8 mouse cellular contexts compared by ENCODE assay signal in genomic region chr19:60837747-60838146, GRCm38 (mm10). TPM values are rescaled to one million over a fixed set of nuclear protein-coding genes. Genes with fewer than 3 reads are reported as not detected.
DNase-seq lines count a peak whose midpoint lies in the region; ATAC-seq and TF ChIP-seq lines count a peak whose summit lies in the region.

No protein-coding gene starts in this region.

- no peaks in the 10 kb centered on the region for H3K79me2 ChIP-seq in heart, adult 2 months (replicated peaks; ENCODE audit: control insufficient read depth, insufficient read depth, low read length)

- H3K36me3 ChIP-seq in heart, adult 2 months (ENCODE audit: control insufficient read depth, insufficient read depth, low read length), result peaks cover 2% of the 10 kb centered on the region; the same call in 1 of the 2 replicates
- H3K36me3 ChIP-seq in forebrain, embryonic 14.5 days (ENCODE audit: control insufficient read depth, insufficient read depth, low read length), result peaks cover 61% of the 10 kb centered on the region
- peaks cover 77% of the 10 kb centered on the region for H3K36me3 ChIP-seq in midbrain, embryonic 14.5 days (ENCODE audit: control insufficient read depth, insufficient read depth, low read length)

- no peak overlapping the region for H3K4me2 ChIP-seq in forebrain, embryonic 14.5 days (ENCODE audit: low read length)
- H3K4me2 ChIP-seq in midbrain, embryonic 14.5 days (ENCODE audit: low read length), result no peak overlapping the region

- no peaks in the 10 kb centered on the region for H3K4me1 ChIP-seq in heart, adult 2 months (ENCODE audit: control insufficient read depth, insufficient read depth, low read length)
- no peaks in the 10 kb centered on the region for H3K4me1 ChIP-seq in forebrain, embryonic 14.5 days (ENCODE audit: control insufficient read depth, insufficient read depth, low read length)
- no peaks in the 10 kb centered on the region for H3K4me1 ChIP-seq in midbrain, embryonic 14.5 days (ENCODE audit: control insufficient read depth, insufficient read depth, low read length)

- WGBS in heart, adult 2 months, result 32% methylated on average over 1 of the region's 1 CpGs
- WGBS in forebrain, embryonic 14.5 days, result 84% methylated on average over 1 of the region's 1 CpGs
- 86% methylated on average over 1 of the region's 1 CpGs for WGBS in midbrain, embryonic 14.5 days

- intact Hi-C loops in heart, adult 2 months (cut with DNase I), result loop anchor here (2.0 kb wide), 1 partner anchor 259 kb away; no protein-coding TSS in a partner anchor
- intact Hi-C loops in heart, postnatal 25 days (cut with DNase I), result loop anchor here (2.0 kb wide), 1 partner anchor 247 kb away; no protein-coding TSS in a partner anchor
- intact Hi-C loops in left cerebral cortex, postnatal 25 days (cut with DNase I), result no loop called here

- H3K4me3 ChIP-seq in heart, adult 2 months, result no peak overlapping the region
- H3K4me3 ChIP-seq in forebrain, embryonic 14.5 days (ENCODE audit: low read depth, low read length), result no peak overlapping the region
- no peak overlapping the region for H3K4me3 ChIP-seq in midbrain, embryonic 14.5 days (replicated peaks; ENCODE audit: low read depth, low read length)

- peak; percentile 80 for TF ChIP-seq CTCF in heart, adult 2 months (IDR thresholded peaks at IDR 0.05)

- peak; percentile 71 for ATAC-seq in forebrain, embryonic 14.5 days
- ATAC-seq in inflammation-experienced regulatory T-cells, adult 6 months, result peak; percentile 87
- ATAC-seq in midbrain, embryonic 14.5 days (ENCODE audit: low FRiP score, low TSS enrichment), result no peak

- no peaks in the 10 kb centered on the region for H3K27me3 ChIP-seq in heart, adult 2 months (ENCODE audit: control insufficient read depth, insufficient read depth, low read length)
- H3K27me3 ChIP-seq in forebrain, embryonic 14.5 days (replicated peaks; ENCODE audit: control insufficient read depth, insufficient read depth, low read length), result no peaks in the 10 kb centered on the region
- H3K27me3 ChIP-seq in midbrain, embryonic 14.5 days (ENCODE audit: control insufficient read depth, insufficient read depth, low read length), result no peaks in the 10 kb centered on the region

- H3K27ac ChIP-seq in heart, adult 2 months, result no peak overlapping the region
- H3K27ac ChIP-seq in forebrain, embryonic 14.5 days (ENCODE audit: low read depth, low read length), result no peak overlapping the region
- no peak overlapping the region for H3K27ac ChIP-seq in midbrain, embryonic 14.5 days (replicated peaks; ENCODE audit: low read depth, low read length)

- H3K9me3 ChIP-seq in forebrain, embryonic 14.5 days (replicated peaks; ENCODE audit: control insufficient read depth, low read length), result no peaks in the 10 kb centered on the region
- H3K9me3 ChIP-seq in midbrain, embryonic 14.5 days (ENCODE audit: control insufficient read depth, low read length), result no peaks in the 10 kb centered on the region

- H3K9ac ChIP-seq in heart, adult 2 months (ENCODE audit: low read depth, low read length), result no peak overlapping the region
- H3K9ac ChIP-seq in forebrain, embryonic 14.5 days (ENCODE audit: low read length), result no peak overlapping the region
- no peak overlapping the region for H3K9ac ChIP-seq in midbrain, embryonic 14.5 days (replicated peaks; ENCODE audit: low read length)

- no peak for TF ChIP-seq POLR2A in heart, adult 2 months (IDR thresholded peaks at IDR 0.05; ENCODE audit: insufficient read depth, low read depth, low read length)

- DNase-seq in heart, adult 2 months, result peak; percentile 54 to 64
- DNase-seq in heart, postnatal 25 days (ENCODE audit: low spot score), result no peak
- DNase-seq in c-Kit-positive CD71-positive TER-119-negative erythroid progenitor cells, embryonic 14.5 days (ENCODE audit: low read depth), result peak; percentile 78
- DNase-seq in forebrain, embryonic 14.5 days (ENCODE audit: low spot score), result peak; percentile 84
- DNase-seq in left cerebral cortex, postnatal 25 days (ENCODE audit: low spot score in 2 of 2), result peak; percentile 42
- peak; percentile 88 for DNase-seq in midbrain, embryonic 14.5 days
- DNase-seq in spleen, postnatal 36 days (ENCODE audit: low spot score in 2 of 2), result peak; percentile 65 to 73

- TF ChIP-seq EP300 in heart, adult 2 months (IDR thresholded peaks at IDR 0.05; ENCODE audit: insufficient read depth, low read depth, low read length), result 0 out of 2 replicates have a peak, but pooled peaks have one; percentile 40

RNA-seq across cellular contexts. Expression of gene Sfxn4, which starts 23.5 kb away (rescaled TPM):
- total RNA-seq in heart, adult 2 months (2021), result 1 to 10 TPM; 6.9 to 8.7 TPM
- polyA plus RNA-seq in heart, adult 2 months (2012; rRNA removed), result 2.1 and 5.4 TPM in 2 replicates
- total RNA-seq in heart, postnatal 25 days (2021), result 1 to 10 TPM; 6.5 to 7.7 TPM
- polyA plus RNA-seq in forebrain, embryonic 14.5 days (2014; fragmentation: Nextera tagmentation; extraction: Ambion mirVana), result 10.7 and 11.0 TPM in 2 replicates
- polyA plus RNA-seq in inflammation-experienced regulatory T-cells, adult 6 months (2017; shearing (Covaris generic)), result 1 to 10 TPM; 3.8 to 9.3 (median 6.0) TPM
- total RNA-seq in left cerebral cortex, postnatal 25 days (2021), result 10 to 100 TPM; 12.7 to 13.7 TPM
- 10.8 and 12.9 TPM in 2 replicates for polyA plus RNA-seq in midbrain, embryonic 14.5 days (2014; fragmentation: Nextera tagmentation; extraction: Ambion mirVana)

RNA-seq across cellular contexts. Expression of gene Fam45a, which starts 26.4 kb away (rescaled TPM):
- total RNA-seq in heart, adult 2 months (2021), result 10 to 100 TPM; 17.4 to 18.9 TPM
- polyA plus RNA-seq in heart, adult 2 months (2012; rRNA removed), result 8.7 and 15.6 TPM in 2 replicates
- 10 to 100 TPM; 15.5 to 17.6 TPM for total RNA-seq in heart, postnatal 25 days (2021)
- polyA plus RNA-seq in forebrain, embryonic 14.5 days (2014; fragmentation: Nextera tagmentation; extraction: Ambion mirVana), result 49.7 and 54.1 TPM in 2 replicates
- polyA plus RNA-seq in inflammation-experienced regulatory T-cells, adult 6 months (2017; shearing (Covaris generic)), result 10 to 100 TPM; 55.3 to 62.1 (median 61.5) TPM
- total RNA-seq in left cerebral cortex, postnatal 25 days (2021), result 10 to 100 TPM; 36.9 to 39.4 TPM
- 48.4 and 52.5 TPM in 2 replicates for polyA plus RNA-seq in midbrain, embryonic 14.5 days (2014; fragmentation: Nextera tagmentation; extraction: Ambion mirVana)

RNA-seq across cellular contexts. Expression of gene Prdx3, which starts 36.6 kb away (rescaled TPM):
- 100 to 1,000 TPM; 353 to 407 TPM for total RNA-seq in heart, adult 2 months (2021)
- polyA plus RNA-seq in heart, adult 2 months (2012; rRNA removed), result 450 and 687 TPM in 2 replicates
- total RNA-seq in heart, postnatal 25 days (2021), result 100 to 1,000 TPM; 362 to 371 TPM
- 89.7 and 103 TPM in 2 replicates for polyA plus RNA-seq in forebrain, embryonic 14.5 days (2014; fragmentation: Nextera tagmentation; extraction: Ambion mirVana)
- 100 to 1,000 TPM; 118 to 143 (median 121) TPM for polyA plus RNA-seq in inflammation-experienced regulatory T-cells, adult 6 months (2017; shearing (Covaris generic))
- 10 to 100 TPM; 69.0 to 71.2 TPM for total RNA-seq in left cerebral cortex, postnatal 25 days (2021)
- 105 and 107 TPM in 2 replicates for polyA plus RNA-seq in midbrain, embryonic 14.5 days (2014; fragmentation: Nextera tagmentation; extraction: Ambion mirVana)

RNA-seq across cellular contexts. Expression of gene Eif3a, which starts 47.3 kb away (rescaled TPM):
- total RNA-seq in heart, adult 2 months (2021), result 100 to 1,000 TPM in 1 of 2 experiments, 10 to 100 TPM in 1; 95.4 to 105 TPM
- 24.0 and 53.1 TPM in 2 replicates for polyA plus RNA-seq in heart, adult 2 months (2012; rRNA removed)
- total RNA-seq in heart, postnatal 25 days (2021), result 100 to 1,000 TPM; 103 to 106 TPM
- 107 and 115 TPM in 2 replicates for polyA plus RNA-seq in forebrain, embryonic 14.5 days (2014; fragmentation: Nextera tagmentation; extraction: Ambion mirVana)
- polyA plus RNA-seq in inflammation-experienced regulatory T-cells, adult 6 months (2017; shearing (Covaris generic)), result 100 to 1,000 TPM; 117 to 136 (median 120) TPM
- 10 to 100 TPM; 93.2 to 97.1 TPM for total RNA-seq in left cerebral cortex, postnatal 25 days (2021)
- 122 and 140 TPM in 2 replicates for polyA plus RNA-seq in midbrain, embryonic 14.5 days (2014; fragmentation: Nextera tagmentation; extraction: Ambion mirVana)

RNA-seq across cellular contexts. Expression of gene Grk5, which starts 51.8 kb away (rescaled TPM):
- 10 to 100 TPM; 25.1 to 32.4 TPM for total RNA-seq in heart, adult 2 months (2021)
- polyA plus RNA-seq in heart, adult 2 months (2012; rRNA removed), result 4.1 and 9.3 TPM in 2 replicates
- 10 to 100 TPM; 20.6 to 25.6 TPM for total RNA-seq in heart, postnatal 25 days (2021)
- 2.0 and 2.7 TPM in 2 replicates for polyA plus RNA-seq in forebrain, embryonic 14.5 days (2014; fragmentation: Nextera tagmentation; extraction: Ambion mirVana)
- polyA plus RNA-seq in inflammation-experienced regulatory T-cells, adult 6 months (2017; shearing (Covaris generic)), result 1 to 10 TPM; 2.3 to 4.8 (median 2.4) TPM
- total RNA-seq in left cerebral cortex, postnatal 25 days (2021), result 10 to 100 TPM; 14.4 to 14.8 TPM
- 3.6 and 3.7 TPM in 2 replicates for polyA plus RNA-seq in midbrain, embryonic 14.5 days (2014; fragmentation: Nextera tagmentation; extraction: Ambion mirVana)
